Mouse (Mus musculus): ENCODE measurements at regions not wholly inside any gene's neighbourhood (a gene's known extent, or its start where the extent isn't known, plus 50 kb on each side); places are given as distances from the start of the nearest gene placed in this dataset.

- no peak for TF ChIP-seq CTCF (IDR thresholded peaks at IDR 0.05)
- intact Hi-C loops (cut with DNase I) = no loop called here
- H3K4me3 ChIP-seq = no peak overlapping the region
- no peak overlapping the region for H3K27ac ChIP-seq
- DNase-seq (ENCODE audit: extremely low spot score in 1 of 2, low spot score in 2 of 2) = no peak
Observed at GRCm38 (mm10) chr4:64259348-64260187, 212.8 kb upstream of the Tnc start.

GRCm38 (mm10) chr4:64255253-64255652 lies 208.4 kb upstream of the Tnc start:
- intact Hi-C loops (cut with DNase I) = no loop called here
- TF ChIP-seq CTCF (IDR thresholded peaks at IDR 0.05) = no peak
- Histone ChIP-seq H3K27ac (no peak overlapping the region), H3K4me3 (no peak overlapping the region)
- no peak for DNase-seq (ENCODE audit: extremely low spot score in 1 of 2, low spot score in 2 of 2)

GRCm38 (mm10) chr4:64250691-64251090 lies 203.9 kb upstream of the Tnc start:
- intact Hi-C loops (cut with DNase I) = no loop called here
- no peak overlapping the region for H3K4me3 ChIP-seq
- no peak for TF ChIP-seq CTCF (IDR thresholded peaks at IDR 0.05)
- DNase-seq (ENCODE audit: extremely low spot score in 1 of 2, low spot score in 2 of 2) = no peak
- no peak overlapping the region for H3K27ac ChIP-seq

GRCm38 (mm10) chr4:64238196-64238740 lies 191.5 kb upstream of the Tnc start:
- H3K27ac ChIP-seq = no peak overlapping the region
- DNase-seq (ENCODE audit: extremely low spot score in 1 of 2, low spot score in 2 of 2) = no peak
- intact Hi-C loops (cut with DNase I) = no loop called here
- H3K4me3 ChIP-seq = no peak overlapping the region
- no peak for TF ChIP-seq CTCF (IDR thresholded peaks at IDR 0.05)

GRCm38 (mm10) chr4:64235534-64235933 lies 188.7 kb upstream of the Tnc start:
- intact Hi-C loops (cut with DNase I) = no loop called here
- no peak for TF ChIP-seq CTCF (IDR thresholded peaks at IDR 0.05)
- H3K27ac ChIP-seq = no peak overlapping the region
- no peak overlapping the region for H3K4me3 ChIP-seq
- no peak for DNase-seq (ENCODE audit: extremely low spot score in 1 of 2, low spot score in 2 of 2)

GRCm38 (mm10) chr4:64232159-64232558 lies 185.3 kb upstream of the Tnc start:
- no peak for TF ChIP-seq CTCF (IDR thresholded peaks at IDR 0.05)
- Histone ChIP-seq H3K27ac (no peak overlapping the region), H3K4me3 (no peak overlapping the region)
- intact Hi-C loops (cut with DNase I) = no loop called here
- no peak for DNase-seq (ENCODE audit: extremely low spot score in 1 of 2, low spot score in 2 of 2)

- no peak for DNase-seq (ENCODE audit: extremely low spot score in 1 of 2, low spot score in 2 of 2)
- intact Hi-C loops (cut with DNase I) = no loop called here
- Histone ChIP-seq H3K27ac (no peak overlapping the region), H3K4me3 (no peak overlapping the region)
- TF ChIP-seq CTCF (IDR thresholded peaks at IDR 0.05) = no peak
Observed at GRCm38 (mm10) chr4:64228341-64228740, 181.5 kb upstream of the Tnc start.

GRCm38 (mm10) chr4:64226635-64227034 lies 179.8 kb upstream of the Tnc start:
- Histone ChIP-seq H3K27ac (no peak overlapping the region), H3K4me3 (no peak overlapping the region)
- no peak for DNase-seq (ENCODE audit: extremely low spot score in 1 of 2, low spot score in 2 of 2)
- no peak for TF ChIP-seq CTCF (IDR thresholded peaks at IDR 0.05)
- intact Hi-C loops (cut with DNase I) = no loop called here

- no peak for DNase-seq (ENCODE audit: extremely low spot score in 1 of 2, low spot score in 2 of 2)
- H3K27ac ChIP-seq = no peak overlapping the region
Observed at GRCm38 (mm10) chr4:64224918-64225317, 178.1 kb upstream of the Tnc start.

GRCm38 (mm10) chr4:64219802-64220201 lies 173.0 kb upstream of the Tnc start:
- intact Hi-C loops (cut with DNase I) = no loop called here

More at GRCm38 (mm10) chr4:64224918-64225317, 178.1 kb upstream of the Tnc start:
- intact Hi-C loops (cut with DNase I) = no loop called here
- TF ChIP-seq CTCF (IDR thresholded peaks at IDR 0.05) = no peak; the same call in 1 of the 2 replicates
- no peak overlapping the region for H3K4me3 ChIP-seq

GRCm38 (mm10) chr4:64207118-64207868 lies 160.5 kb upstream of the Tnc start:
- Histone ChIP-seq H3K4me3 (no peak overlapping the region), H3K27ac (no peak overlapping the region)
- intact Hi-C loops (cut with DNase I) = no loop called here
- no peak for DNase-seq (ENCODE audit: extremely low spot score in 1 of 2, low spot score in 2 of 2)
- TF ChIP-seq CTCF (IDR thresholded peaks at IDR 0.05) = no peak

More at GRCm38 (mm10) chr4:64219802-64220201, 173.0 kb upstream of the Tnc start:
- DNase-seq (ENCODE audit: extremely low spot score in 1 of 2, low spot score in 2 of 2) = no peak
- no peak for TF ChIP-seq CTCF (IDR thresholded peaks at IDR 0.05)
- Histone ChIP-seq H3K27ac (no peak overlapping the region), H3K4me3 (no peak overlapping the region)

GRCm38 (mm10) chr4:64200808-64201190 lies 154.0 kb upstream of the Tnc start:
- no peak overlapping the region for H3K4me3 ChIP-seq
- no peak for TF ChIP-seq CTCF (IDR thresholded peaks at IDR 0.05)
- no peak overlapping the region for H3K27ac ChIP-seq
- intact Hi-C loops (cut with DNase I) = no loop called here
- DNase-seq (ENCODE audit: extremely low spot score in 1 of 2, low spot score in 2 of 2) = no peak
